Mouse (Mus musculus) frontal cortex, postnatal 36 days (tissue): ENCODE results near the gene Dhx30.
"Not testable (repeated sequence)": the region's sequence is repeated elsewhere in the genome, so short reads cannot be mapped to it uniquely, and the experiment has no call there.

ENCODE experiments used
- DNase-seq, 2 experiments: peaks; one replicate each; pipeline ENCODE4 v3.0.0; 2022; ENCODE audit warnings: low spot score in 2 of 2

The Dhx30 gene

GRCm38 (mm10) chr9:110094761-110095160 is 22.9 kb downstream of the Dhx30 start:
- DNase-seq, result no peak

- no peak for DNase-seq
Observed at GRCm38 (mm10) chr9:110093303-110093702, 24.3 kb downstream of the Dhx30 start.

GRCm38 (mm10) chr9:110085693-110086092 is 31.9 kb downstream of the Dhx30 start:
- DNase-seq, result no peak

GRCm38 (mm10) chr9:110084201-110084964 is 33.2 kb downstream of the Dhx30 start:
- DNase-seq, result peak in 1 of 2 experiments; percentile 30

GRCm38 (mm10) chr9:110081066-110081465 is 36.6 kb downstream of the Dhx30 start:
- no peak for DNase-seq

- not testable (repeated sequence) for DNase-seq
Observed at GRCm38 (mm10) chr9:110076468-110076867, 41.2 kb downstream of the Dhx30 start.

- DNase-seq, result peak; percentile 78 to 91
Observed at GRCm38 (mm10) chr9:110071843-110072242, 45.8 kb downstream of the Dhx30 start.

- DNase-seq, result no peak
Observed at GRCm38 (mm10) chr9:110071011-110071410, 46.6 kb downstream of the Dhx30 start.

- DNase-seq, result no peak
Observed at GRCm38 (mm10) chr9:110070358-110070757, 47.3 kb downstream of the Dhx30 start.

GRCm38 (mm10) chr9:110068745-110069144 is 48.9 kb downstream of the Dhx30 start:
- no peak for DNase-seq

- DNase-seq, result no peak
Observed at GRCm38 (mm10) chr9:110064641-110065040, 53.0 kb downstream of the Dhx30 start.

GRCm38 (mm10) chr9:110062861-110063260 is 54.8 kb downstream of the Dhx30 start:
- DNase-seq, result no peak

GRCm38 (mm10) chr9:110062405-110062804 is 55.2 kb downstream of the Dhx30 start:
- no peak for DNase-seq

- DNase-seq, result no peak
Observed at GRCm38 (mm10) chr9:110060761-110061160, 56.9 kb downstream of the Dhx30 start.

GRCm38 (mm10) chr9:110057200-110057599 is 60.4 kb downstream of the Dhx30 start:
- DNase-seq, result no peak

- no peak for DNase-seq
Observed at GRCm38 (mm10) chr9:110054781-110055180, 62.8 kb downstream of the Dhx30 start.

- DNase-seq, result no peak
Observed at GRCm38 (mm10) chr9:110054080-110054421, 63.6 kb downstream of the Dhx30 start.

- peak; percentile 56 to 68 for DNase-seq
Observed at GRCm38 (mm10) chr9:110053305-110054079, 64.1 kb downstream of the Dhx30 start.

- no peak for DNase-seq
Observed at GRCm38 (mm10) chr9:110052951-110053304, 64.7 kb downstream of the Dhx30 start.

GRCm38 (mm10) chr9:110051869-110052661 is 65.6 kb downstream of the Dhx30 start:
- peak; percentile 83 to 88 for DNase-seq

GRCm38 (mm10) chr9:110051184-110051583 is 66.4 kb downstream of the Dhx30 start:
- DNase-seq, result no peak

GRCm38 (mm10) chr9:110047857-110048256 is 69.8 kb downstream of the Dhx30 start:
- DNase-seq, result no peak
